Comparison of ENCODE assay signal across 18 mouse cellular contexts in the genomic region with DNA sequence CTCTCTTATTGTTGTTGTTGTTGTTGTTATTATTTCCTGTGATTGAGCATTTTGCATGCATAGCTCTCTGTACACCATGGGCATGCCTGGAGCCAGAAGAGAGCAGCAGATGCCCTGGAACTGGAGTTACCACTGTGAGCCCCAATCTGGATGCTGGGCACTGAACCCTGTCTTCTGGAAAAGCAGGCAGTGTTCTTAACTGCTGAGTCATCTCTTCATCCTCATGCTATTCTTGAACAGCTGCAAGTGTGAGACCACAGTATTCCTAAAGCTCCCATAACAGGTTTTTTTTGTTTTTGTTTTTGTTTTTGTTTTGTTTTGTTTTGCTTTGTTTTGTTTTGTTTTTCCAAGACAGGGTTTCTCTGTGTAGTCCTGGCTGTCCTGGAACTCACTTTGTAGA.
"Had no signal": no experiment of that assay in that cellular context is flagged by ENCODE, and none has a peak within 500 bp of the region (broad histone marks: within the 10 kb centered on the region; RNA-seq: fewer than 3 reads in every experiment).

No protein-coding gene starts in this region.

- H3K4me2 ChIP-seq: lung, embryonic 14.5 days; midbrain, embryonic 11.5 days; neural tube, embryonic 12.5 days; neural tube, embryonic 15.5 days; stomach, embryonic 15.5 days had no signal

- ATAC-seq: liver, postnatal 0 days; lung, postnatal 0 days had no signal

- H3K4me3 ChIP-seq: left cerebral cortex, adult 2 months; neural tube, embryonic 12.5 days; neural tube, embryonic 15.5 days; stomach, embryonic 15.5 days had no signal

- DNase-seq: kidney, adult 18-20 months; kidney, postnatal 36 days; layer of hippocampus, postnatal 36 days; liver, postnatal 0 days; lung, embryonic 14.5 days; lung, postnatal 4 days; midbrain, embryonic 14.5 days; right cerebral cortex, adult 18-20 months; right cerebral cortex, postnatal 25 days; spleen, adult 18-20 months; thymus, postnatal 25 days had no signal

- H3K4me1 ChIP-seq: neural tube, embryonic 12.5 days; neural tube, embryonic 15.5 days had no signal

- H3K36me3 ChIP-seq: neural tube, embryonic 12.5 days; neural tube, embryonic 15.5 days; stomach, embryonic 15.5 days had no signal

- H3K27ac ChIP-seq: left cerebral cortex, adult 2 months; liver, embryonic 14.5 days; neural tube, embryonic 12.5 days; neural tube, embryonic 15.5 days had no signal

- H3K9ac ChIP-seq: liver, embryonic 14.5 days; liver, postnatal 0 days; lung, embryonic 14.5 days; neural tube, embryonic 12.5 days; neural tube, embryonic 15.5 days; stomach, embryonic 15.5 days had no signal

- H3K9me3 ChIP-seq: neural tube, embryonic 12.5 days; neural tube, embryonic 15.5 days; stomach, embryonic 15.5 days had no signal

- H3K27me3 ChIP-seq: neural tube, embryonic 12.5 days; neural tube, embryonic 15.5 days; stomach, embryonic 15.5 days had no signal
